Mouse (Mus musculus) small intestine, adult 2 months (tissue): Measurements from ENCODE around the gene Gm498. TPM values are rescaled to one million over a fixed set of nuclear protein-coding genes. Genes with fewer than 3 reads are reported as not detected.

ENCODE experiments used
- H3K27ac ChIP-seq: fragments of 200-500 bp; 2 replicates; pipeline ENCODE4 v1.5.1; 2012; ENCODE audit warnings: low read depth, low read length, control low read depth, inconsistent platforms; ENCODE audit not compliant: insufficient read depth
- H3K27me3 ChIP-seq: fragments of 200-500 bp; 2 replicates; pipeline ENCODE4 v1.6.1; 2012; ENCODE audit warnings: mild to moderate bottlenecking, moderate library complexity, low read length, inconsistent platforms; ENCODE audit not compliant: control insufficient read depth, insufficient read depth
- H3K36me3 ChIP-seq: fragments of 200-500 bp; 2 replicates; pipeline ENCODE4 v1.6.1; 2012; ENCODE audit warnings: mild to moderate bottlenecking, low read length, control low read depth, inconsistent platforms; ENCODE audit not compliant: control insufficient read depth, insufficient read depth
- H3K4me1 ChIP-seq: fragments of 200-500 bp; 2 replicates; pipeline ENCODE4 v1.6.1; 2012; ENCODE audit warnings: low read length, inconsistent platforms, mixed read lengths; ENCODE audit not compliant: control insufficient read depth, insufficient read depth, insufficient read length
- H3K4me3 ChIP-seq: fragments of 200-500 bp; 2 replicates; pipeline ENCODE4 v1.5.1; 2012; ENCODE audit warnings: low read depth, mild to moderate bottlenecking, control low read depth, inconsistent platforms, low read length, moderate library complexity
- CTCF ChIP-seq: fragments of 200-500 bp; IDR thresholded peaks from 2 replicates; pipeline ENCODE4 v1.5.1; 2012; ENCODE audit warnings: low read depth, mild to moderate bottlenecking, control low read depth, inconsistent platforms, low read length, moderate library complexity, mixed read lengths; ENCODE audit not compliant: insufficient replicate concordance, insufficient read length; ENCODE audit errors: extremely low read depth
- POLR2A ChIP-seq: fragments of 200-500 bp; IDR thresholded peaks from 2 replicates; pipeline ENCODE4 v1.6.1; 2012; ENCODE audit warnings: low read depth, mild to moderate bottlenecking, control low read depth, inconsistent platforms, low read length, moderate library complexity
- WGBS: fragments of 180-500 bp; shearing (Covaris S2); methylation state at CpG from one replicate; pipeline ENCODE4 v1.1.7; 2018; 5-methylcytosine and 5-hydroxymethylcytosine counted together
- polyA plus RNA-seq: library from polyadenylated mRNA; depleted of rRNA; stranded (reverse); fragments of >200 nt; gene quantifications from 2 replicates; pipeline ENCODE4 v1.2.3, GENCODE M21; 2012

The Gm498 gene
- polyA plus RNA-seq, 1 experiment = not detected

DNA sequence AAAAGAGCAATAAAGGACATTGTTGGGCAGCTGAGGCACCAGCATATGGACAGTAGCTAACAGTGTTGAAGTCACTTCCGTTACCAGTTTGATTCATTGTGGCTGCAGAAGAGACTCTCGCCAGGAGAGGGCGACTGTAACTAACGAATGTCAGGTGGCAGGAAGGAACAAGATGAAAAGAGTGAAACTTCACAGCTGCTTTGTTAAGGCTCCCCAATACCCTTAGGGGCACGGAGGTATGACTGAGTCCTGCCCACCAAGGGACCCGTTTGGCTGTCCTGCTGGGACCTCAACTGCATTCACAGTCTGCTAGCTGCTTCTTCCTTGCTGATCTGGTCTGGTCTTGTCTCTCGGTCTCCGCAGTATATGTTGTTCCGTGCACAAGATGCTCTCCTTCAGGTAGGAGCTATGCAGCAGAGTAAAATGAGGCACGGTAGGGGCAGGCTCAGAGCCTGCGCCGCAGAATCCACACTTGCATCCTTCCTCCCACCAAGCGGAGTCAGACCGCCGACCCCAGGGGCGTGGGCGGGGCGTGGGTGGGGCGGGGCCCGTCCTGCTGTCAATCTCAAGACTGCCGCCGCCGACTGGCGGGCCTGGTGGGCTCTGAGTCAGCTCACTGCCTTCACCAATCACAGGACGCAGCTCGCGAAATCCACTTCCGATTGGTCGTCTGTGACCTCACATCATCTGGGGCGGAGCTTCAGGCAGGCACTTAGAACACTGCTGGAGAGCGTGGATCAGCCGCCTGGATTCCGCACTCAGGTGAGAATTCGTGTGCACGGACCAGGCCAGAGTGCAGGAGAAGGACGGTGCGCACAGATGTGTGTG lies 36.9 kb upstream of the Gm498 start:
- WGBS = under 1% methylated on average over 37 of the region's 37 CpGs
- Histone ChIP-seq H3K4me1 (peaks cover 18% of the 10 kb centered on the region; the same call in 1 of the 2 replicates), H3K4me3 (peak overlapping the region; percentile 62)

DNA sequence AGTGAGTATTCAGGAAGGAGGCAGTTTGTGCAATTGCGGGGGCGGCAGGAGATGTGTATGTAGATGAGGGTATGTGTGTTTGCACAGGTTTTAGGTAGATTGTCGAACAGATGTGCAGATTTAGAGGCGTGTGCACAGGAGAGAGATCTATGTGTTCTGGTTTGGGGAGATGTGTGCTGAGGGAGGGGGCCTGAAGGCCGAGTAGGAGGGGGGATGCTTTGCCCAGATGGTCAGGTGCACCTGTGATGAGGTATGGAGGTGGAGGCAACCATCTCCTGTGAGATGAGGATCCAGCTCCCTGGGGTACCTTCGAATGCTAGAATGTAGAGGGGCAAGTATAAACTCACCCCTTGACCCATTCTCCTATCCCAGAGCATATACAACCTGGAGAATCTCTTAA lies 36.2 kb upstream of the Gm498 start:
- Histone ChIP-seq H3K4me1 (peaks cover 24% of the 10 kb centered on the region; the same call in 1 of the 2 replicates), H3K27me3 (no peaks in the 10 kb centered on the region), H3K27ac (peak overlapping the region; percentile 27; the same call in 1 of the 2 replicates), H3K4me3 (peak overlapping the region; percentile 62), H3K36me3 (no peaks in the 10 kb centered on the region)
- WGBS = 6% methylated on average over 6 of the region's 6 CpGs
- TF ChIP-seq POLR2A (no peak), CTCF (no peak)

More for the DNA sequence above, 36.9 kb upstream of the Gm498 start:
- H3K27ac ChIP-seq = peak overlapping the region; percentile 85
- H3K36me3 ChIP-seq = no peaks in the 10 kb centered on the region
- no peaks in the 10 kb centered on the region for H3K27me3 ChIP-seq
- peak; percentile 72; the same call in 1 of the 2 replicates for TF ChIP-seq POLR2A
- peak; percentile 72; the same call in 1 of the 2 replicates for TF ChIP-seq CTCF

DNA sequence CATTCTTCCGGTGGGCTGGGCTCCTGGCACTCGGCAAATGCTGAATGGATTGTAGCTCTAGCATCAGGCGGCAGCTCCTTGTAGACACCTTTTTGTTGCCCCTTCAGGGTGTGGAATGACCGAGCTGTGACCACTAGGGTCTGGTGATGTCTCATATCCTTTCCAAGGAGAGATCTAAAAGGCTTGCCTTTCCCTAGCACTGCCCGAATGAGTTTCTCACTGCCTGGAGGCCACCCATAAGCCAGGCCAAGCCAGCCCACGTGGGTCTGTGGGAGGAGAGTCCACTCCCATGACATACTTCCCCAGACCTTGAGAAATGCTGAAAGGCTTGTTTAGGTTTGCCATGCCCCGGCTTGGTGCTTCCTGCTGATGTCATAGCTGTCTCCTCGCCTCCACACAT lies 34.4 kb upstream of the Gm498 start:
- no peaks in the 10 kb centered on the region for H3K27me3 ChIP-seq
- 81% methylated on average over 8 of the region's 8 CpGs for WGBS
- no peak overlapping the region for H3K27ac ChIP-seq
- peaks cover 3% of the 10 kb centered on the region; the same call in 1 of the 2 replicates for H3K36me3 ChIP-seq
- H3K4me3 ChIP-seq = no peak overlapping the region
- no peak for TF ChIP-seq CTCF
- H3K4me1 ChIP-seq = peaks cover 28% of the 10 kb centered on the region

DNA sequence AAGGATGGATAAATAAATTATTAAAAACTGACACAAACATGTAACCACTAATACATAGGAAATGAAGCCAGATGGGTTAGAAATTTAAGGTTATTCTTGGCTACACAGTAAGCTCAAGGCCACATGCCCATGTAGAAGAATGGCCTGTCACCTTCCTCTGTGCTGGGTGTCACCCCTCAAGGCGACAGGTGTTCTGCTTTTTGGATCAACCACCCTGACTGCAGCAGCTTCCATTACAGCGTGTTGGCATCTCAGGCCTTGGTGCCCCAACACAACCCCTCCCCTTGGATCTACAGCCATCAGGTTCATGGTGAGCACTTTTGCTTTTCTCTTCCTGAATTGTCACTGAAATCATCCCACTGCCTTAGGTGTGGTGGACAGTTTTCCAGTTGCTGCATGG lies 34.0 kb upstream of the Gm498 start:
- H3K27ac ChIP-seq = no peak overlapping the region
- peaks cover 28% of the 10 kb centered on the region for H3K4me1 ChIP-seq
- no peak overlapping the region for H3K4me3 ChIP-seq
- TF ChIP-seq POLR2A = no peak
- TF ChIP-seq CTCF = no peak
- H3K36me3 ChIP-seq = peaks cover 5% of the 10 kb centered on the region
- H3K27me3 ChIP-seq = no peaks in the 10 kb centered on the region
- WGBS = 89% methylated on average over 2 of the region's 2 CpGs

DNA sequence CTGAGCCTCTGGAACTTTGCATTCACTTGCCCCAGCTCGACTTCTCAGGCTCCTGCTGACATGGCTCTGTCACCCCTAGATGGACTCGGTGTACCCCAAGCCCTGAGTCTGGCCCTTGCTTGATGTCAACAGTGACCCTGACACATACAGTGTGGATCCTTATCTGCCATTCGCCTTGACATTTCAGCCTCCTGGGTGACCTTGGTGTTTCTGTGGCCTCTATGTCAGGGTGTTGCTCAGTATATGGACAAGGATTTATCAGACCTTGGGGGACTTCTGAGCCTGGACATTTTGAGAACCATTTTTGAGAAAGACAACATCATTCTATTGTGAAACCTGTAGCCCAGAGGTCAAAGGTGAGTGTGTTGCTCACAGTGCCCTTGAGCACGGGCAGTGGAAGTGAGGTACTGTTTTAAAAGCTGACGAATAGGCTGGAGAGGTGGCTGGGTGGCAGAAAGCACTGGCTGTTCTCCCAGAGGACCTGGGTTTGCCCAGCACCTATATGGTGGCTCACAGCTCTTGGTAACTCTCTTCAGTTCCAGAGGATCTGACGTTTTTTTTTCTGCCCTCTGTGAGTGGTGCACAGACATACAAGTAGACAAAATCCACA lies 33.0 kb upstream of the Gm498 start:
- no peaks in the 10 kb centered on the region for H3K27me3 ChIP-seq
- TF ChIP-seq POLR2A (no peak), CTCF (no peak)
- H3K27ac ChIP-seq = no peak overlapping the region
- H3K36me3 ChIP-seq = peaks cover 11% of the 10 kb centered on the region
- 70% methylated on average over 6 of the region's 6 CpGs for WGBS
- H3K4me3 ChIP-seq = no peak overlapping the region
- peaks cover 28% of the 10 kb centered on the region for H3K4me1 ChIP-seq

DNA sequence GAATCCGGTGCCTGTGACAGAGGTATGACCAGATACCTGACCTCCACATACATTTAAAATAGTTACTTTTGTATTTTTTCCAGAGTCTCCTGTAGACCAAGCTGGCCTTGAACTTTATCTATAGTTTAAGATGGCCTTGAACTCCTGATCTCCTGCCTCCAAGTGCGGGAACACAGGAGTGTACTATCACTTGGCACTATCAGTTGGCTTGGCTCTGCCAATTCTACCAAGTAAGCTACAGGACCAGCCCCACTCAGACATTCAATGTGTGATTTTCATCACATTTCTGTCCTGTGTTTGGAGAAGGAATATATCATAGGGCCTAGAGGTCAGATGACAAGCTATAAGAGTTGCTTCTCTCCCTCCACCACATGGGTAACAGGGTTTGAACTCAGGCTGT lies 32.3 kb upstream of the Gm498 start:
- H3K36me3 ChIP-seq = peaks cover 11% of the 10 kb centered on the region
- peaks cover 28% of the 10 kb centered on the region for H3K4me1 ChIP-seq
- H3K27ac ChIP-seq = peak overlapping the region; percentile 75
- no peak for TF ChIP-seq POLR2A
- TF ChIP-seq CTCF = no peak
- 59% methylated on average over 2 of the region's 2 CpGs for WGBS
- H3K27me3 ChIP-seq = no peaks in the 10 kb centered on the region
- H3K4me3 ChIP-seq = no peak overlapping the region

DNA sequence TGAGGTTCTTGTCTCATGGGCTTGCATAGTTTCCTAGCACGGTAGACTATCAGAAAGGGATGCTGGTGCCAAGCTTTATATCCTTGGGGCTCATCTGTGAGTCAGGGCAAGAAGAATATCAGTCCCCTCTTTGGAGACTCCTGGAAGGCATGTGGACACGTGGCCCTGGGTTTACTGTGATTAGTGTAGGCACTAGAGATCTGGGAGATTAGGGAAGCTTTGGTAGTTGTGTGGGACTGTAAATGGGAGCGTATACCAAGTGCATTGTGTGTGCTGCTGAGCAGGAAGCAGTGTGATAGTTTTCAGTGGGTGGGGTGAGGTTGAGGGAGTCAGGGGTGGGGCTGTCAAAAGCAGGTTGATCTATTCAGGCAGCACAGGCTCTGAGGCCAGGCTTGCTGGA lies 31.7 kb upstream of the Gm498 start:
- TF ChIP-seq POLR2A = no peak
- no peak for TF ChIP-seq CTCF
- Histone ChIP-seq H3K4me3 (no peak overlapping the region), H3K36me3 (peaks cover 11% of the 10 kb centered on the region), H3K27ac (peak overlapping the region; percentile 75), H3K4me1 (peaks cover 28% of the 10 kb centered on the region), H3K27me3 (no peaks in the 10 kb centered on the region)
- 19% methylated on average over 3 of the region's 3 CpGs for WGBS
